Mouse (Mus musculus) monocyte, adult 5-6 weeks (primary cell): ENCODE data around the gene Polr2a. TPM values are rescaled to one million over a fixed set of nuclear protein-coding genes. Genes with fewer than 3 reads are reported as not detected.

Experiments
- ATAC-seq: fragments of 153-309, 156-312 bp; replicated peaks from 2 replicates; pipeline ENCODE4 v1.8.0; 2017; ENCODE audit warnings: mild to moderate bottlenecking; ENCODE audit not compliant: low TSS enrichment, insufficient number of reproducible peaks, severe bottlenecking, poor library complexity, low FRiP score
- total RNA-seq: library from RNA; stranded (forward); fragments of 200-1000, 200-491, 200-594 nt; gene quantifications from 3 replicates; pipeline ENCODE4 v1.2.3, GENCODE M21; 2017

Polr2a gene
- total RNA-seq, 1 experiment from 2014 or later, result 48.7 TPM

DNA sequence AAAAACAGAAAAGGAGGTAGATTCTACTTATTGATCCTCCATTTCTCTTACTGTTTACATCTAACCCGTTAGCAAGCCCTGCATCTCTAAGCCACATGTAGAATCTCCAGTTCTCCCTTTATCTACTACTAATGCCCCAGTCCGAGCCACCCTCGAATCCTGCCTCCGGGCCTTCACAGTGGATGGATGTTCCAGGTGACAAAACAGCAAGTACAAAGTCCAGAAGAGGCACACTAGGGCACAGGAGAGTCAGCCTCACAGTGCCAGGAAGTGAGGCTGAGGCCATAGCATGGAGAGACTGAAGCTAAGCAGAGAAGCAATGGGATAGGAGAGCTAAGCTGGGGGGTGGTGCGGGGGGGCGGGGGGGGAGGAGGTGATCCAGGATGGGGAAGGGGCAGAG lies 65.6 kb downstream of the Polr2a start:
- ATAC-seq, result no peak

DNA sequence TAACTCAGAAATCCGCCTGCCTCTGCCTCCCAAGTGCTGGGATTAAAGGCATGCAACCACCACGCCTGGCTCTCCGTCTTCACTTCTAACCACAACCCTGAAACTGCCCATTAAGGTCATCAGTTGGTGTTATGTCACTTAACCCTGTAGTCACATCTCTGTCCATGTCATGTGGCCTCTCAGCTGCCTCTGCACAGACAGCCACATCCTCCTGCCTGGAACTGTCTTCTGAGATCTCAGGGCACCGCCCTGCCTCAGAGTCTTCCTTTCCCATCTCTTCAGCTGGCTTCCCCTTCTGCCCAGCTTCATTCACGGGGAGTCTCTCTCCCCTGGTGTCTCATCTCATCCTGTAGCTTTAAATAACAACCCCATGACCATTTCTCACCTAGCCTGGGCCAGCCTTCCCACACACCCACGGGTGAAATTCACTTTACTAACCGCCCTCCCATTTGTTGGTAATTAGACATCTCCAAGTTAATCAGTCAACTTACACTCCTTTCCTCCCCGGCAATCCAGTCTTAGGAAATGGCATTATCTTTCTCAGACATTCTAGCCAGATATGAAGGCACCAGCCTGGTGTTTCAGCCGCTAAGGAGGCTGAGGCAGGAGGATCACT lies 66.1 kb downstream of the Polr2a start:
- ATAC-seq, result peak; percentile 92

DNA sequence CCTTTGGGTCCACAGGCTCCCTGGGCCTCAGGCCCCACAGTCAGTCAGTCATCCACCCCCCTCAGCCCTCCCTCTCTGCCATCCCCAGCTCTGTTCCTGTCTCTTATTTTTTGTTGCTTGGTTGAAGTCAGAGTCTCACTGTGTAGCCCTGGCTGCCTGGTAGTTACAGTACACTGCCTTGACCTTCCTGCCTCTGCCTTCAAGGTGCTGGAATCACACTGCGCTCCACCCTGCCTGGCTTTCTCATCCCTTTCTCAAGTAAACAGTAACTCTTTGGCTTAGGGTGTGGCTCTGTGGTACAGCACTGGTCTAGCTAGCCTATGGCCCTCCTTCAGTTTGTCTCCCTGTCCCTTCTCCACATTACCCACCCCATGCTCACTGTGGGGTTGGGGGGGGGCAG lies 68.5 kb downstream of the Polr2a start:
- ATAC-seq, result no peak

DNA sequence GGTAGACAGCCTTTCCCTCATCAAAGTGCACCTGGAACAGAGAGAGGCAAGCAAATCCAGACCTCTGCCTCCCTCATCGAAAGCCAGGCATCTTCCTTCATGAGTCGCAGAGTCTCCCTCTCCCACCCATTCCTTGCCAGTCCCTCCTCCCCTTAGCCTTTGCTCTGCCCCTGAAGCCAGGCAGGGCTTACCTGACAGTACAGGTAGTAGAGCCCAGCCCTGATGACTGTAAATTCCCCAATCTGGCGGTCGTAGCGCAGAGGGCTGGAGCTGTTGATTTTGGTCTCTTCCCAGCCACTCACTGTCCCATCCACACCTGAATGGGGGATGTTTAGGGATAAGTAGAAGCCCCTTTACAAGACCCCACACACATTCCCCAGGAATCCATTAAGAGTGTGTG lies 71.4 kb downstream of the Polr2a start:
- ATAC-seq, result no peak

DNA sequence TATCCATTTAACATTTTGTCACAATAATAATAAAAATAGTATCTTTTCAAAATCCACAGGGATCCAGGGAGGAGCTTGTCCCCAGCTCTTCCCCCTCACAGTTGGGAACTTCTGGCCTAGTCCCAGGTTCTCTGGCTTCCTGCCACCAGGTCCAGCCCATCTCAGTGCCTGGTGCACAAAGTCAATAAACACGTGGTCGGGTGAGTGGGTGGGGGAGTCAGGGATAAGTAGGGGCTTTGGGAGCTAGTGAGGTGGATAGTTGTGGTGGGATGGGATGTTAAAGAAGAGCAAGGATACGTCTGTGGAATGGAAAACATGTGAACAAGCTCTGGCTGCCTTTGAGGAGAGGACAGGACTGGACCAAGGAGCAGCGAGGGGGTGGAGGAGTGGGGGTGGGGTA lies 72.1 kb downstream of the Polr2a start:
- ATAC-seq, result no peak

DNA sequence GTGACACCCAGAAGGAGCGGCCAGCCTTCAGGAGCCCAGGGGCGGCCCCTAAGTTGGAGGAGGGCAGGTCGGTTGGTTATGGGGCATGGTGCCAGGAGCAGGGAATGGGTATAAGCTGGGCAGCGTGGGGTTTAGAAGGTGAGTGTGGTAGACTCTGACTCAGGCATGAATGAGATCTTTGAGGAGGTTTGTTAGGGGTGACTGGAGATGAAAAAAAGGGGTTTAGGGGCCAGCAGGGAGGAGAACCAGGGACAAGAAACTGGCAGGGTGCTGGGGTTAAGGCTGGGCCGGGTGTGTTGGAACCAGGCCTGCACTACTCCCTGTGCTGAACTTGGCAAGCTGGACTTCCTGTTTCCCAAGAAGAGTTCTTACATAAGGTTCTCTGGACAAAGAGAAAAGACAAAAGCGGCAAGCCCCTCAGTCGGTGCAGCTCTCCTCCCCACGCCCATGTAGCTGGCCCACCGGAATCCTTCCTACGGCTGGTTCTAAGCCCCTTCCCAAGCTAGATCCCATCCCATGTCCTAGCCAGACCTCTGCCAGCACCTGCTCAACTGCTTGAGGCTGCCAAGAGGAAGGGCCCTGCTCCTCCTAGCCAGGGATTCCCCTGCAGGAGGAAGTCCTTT lies 72.8 kb downstream of the Polr2a start, which contains the start of gene Tnfsf13:
Tnfsf13 (minus strand) TSS at position 259 of the 623 bp plus-strand sequence.
- ATAC-seq, result no peak

DNA sequence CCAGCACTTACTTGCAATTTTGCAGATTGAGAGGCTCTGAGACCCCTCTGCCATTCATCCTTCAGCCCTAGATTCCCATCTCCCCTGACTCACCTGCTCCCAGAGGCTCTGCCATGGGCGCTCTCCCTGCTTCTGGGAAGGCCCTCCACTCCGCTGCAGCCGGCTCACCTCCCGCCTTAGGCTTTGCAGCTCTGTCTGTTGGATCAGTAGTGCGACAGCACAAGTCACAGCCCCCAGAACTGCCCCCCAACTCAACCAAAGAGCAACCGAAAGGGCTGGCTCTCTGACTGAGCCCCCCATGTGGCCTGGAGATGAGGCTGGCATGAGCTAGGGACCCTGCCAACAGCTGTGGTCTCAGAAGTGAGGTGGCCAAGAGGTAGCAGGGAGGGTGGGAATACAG lies 73.5 kb downstream of the Polr2a start:
- ATAC-seq, result no peak

DNA sequence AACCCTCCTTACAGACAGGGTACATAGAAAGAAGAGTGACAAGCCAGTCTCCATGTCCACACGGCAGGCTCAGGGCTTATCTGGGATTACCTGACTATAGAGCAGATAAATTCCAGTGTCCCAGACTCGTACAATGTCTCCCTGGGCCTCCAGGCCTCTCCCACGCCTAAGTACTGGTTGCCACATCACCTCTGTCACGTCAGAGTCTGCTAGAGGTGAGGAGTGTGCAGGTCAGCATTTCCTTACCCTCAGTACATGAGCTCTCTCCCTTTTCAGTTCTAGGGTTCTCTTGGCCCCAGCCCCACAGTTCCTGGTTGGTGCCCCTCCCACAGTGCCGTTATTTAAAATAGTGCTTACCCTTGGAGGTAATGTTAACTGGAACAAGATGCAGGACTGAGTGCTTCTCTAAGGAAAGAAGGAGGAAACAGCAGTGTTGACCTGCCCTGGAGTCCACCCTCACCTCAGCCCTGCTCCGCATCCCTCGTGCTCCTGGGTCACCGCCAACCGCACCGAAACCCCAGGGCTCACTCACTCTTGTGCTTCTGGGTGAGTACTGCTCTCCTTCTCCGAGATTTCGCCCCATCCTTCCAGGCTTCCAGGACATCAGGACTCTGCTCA lies 74.2 kb downstream of the Polr2a start:
- no peak for ATAC-seq

Other genes with a start within 250 kb of the Polr2a start
- 1.4 to 6.4 TPM (median 4.7 TPM) in 3 replicates for gene Dnah2, start 209.5 kb downstream of the Polr2a start, total RNA-seq
- 0.49 to 0.96 TPM in 2 of 3 replicates, not detected in the other for gene Efnb3, start 198.4 kb downstream of the Polr2a start, total RNA-seq
- gene Wrap53, start 178.4 kb downstream of the Polr2a start, total RNA-seq, result 2.8 to 9.4 TPM (median 3.8 TPM) in 3 replicates
- 11.9 to 26.9 TPM (median 24.5 TPM) in 3 replicates for gene Trp53, start 178.3 kb downstream of the Polr2a start, total RNA-seq
- gene Atp1b2, start 152.7 kb downstream of the Polr2a start, total RNA-seq, result not detected in 3 replicates
- not detected in 3 replicates for gene Shbg, start 140.7 kb downstream of the Polr2a start, total RNA-seq
- gene Sat2, start 136.6 kb downstream of the Polr2a start, total RNA-seq, result 0.67 TPM in 1 of 3 replicates, not detected in the others
- gene Fxr2, start 125.6 kb downstream of the Polr2a start, total RNA-seq, result 64.6 to 83.5 TPM (median 67.9 TPM) in 3 replicates
- 4.1 to 8.2 TPM in 2 of 3 replicates, not detected in the other for gene Sox15, start 103.3 kb downstream of the Polr2a start, total RNA-seq
- gene Mpdu1, start 96.0 kb downstream of the Polr2a start, total RNA-seq, result 32.9 to 56.3 TPM (median 49.2 TPM) in 3 replicates
- gene Cd68, start 92.5 kb downstream of the Polr2a start, total RNA-seq, result 203 to 221 TPM (median 207 TPM) in 3 replicates
- gene Eif4a1, start 86.2 kb downstream of the Polr2a start, total RNA-seq, result 597 to 694 TPM (median 633 TPM) in 3 replicates
- 67.5 to 144 TPM (median 118 TPM) in 3 replicates for gene Senp3, start 76.6 kb downstream of the Polr2a start, total RNA-seq
- gene Tnfsf13, start 72.9 kb downstream of the Polr2a start, total RNA-seq, result 40.3 to 90.5 TPM (median 78.8 TPM) in 3 replicates
- gene Tnfsf12, start 62.8 kb downstream of the Polr2a start, total RNA-seq, result 2.5 to 23.1 TPM (median 10.7 TPM) in 3 replicates
- gene Tnfsfm13, start 62.5 kb downstream of the Polr2a start, total RNA-seq, result 23.9 to 50.5 TPM (median 24.3 TPM) in 3 replicates
- not detected in 3 replicates for gene Slc35g3, start 3.3 kb upstream of the Polr2a start, total RNA-seq
- 6.6 to 23.7 TPM (median 7.7 TPM) in 3 replicates for gene Zbtb4, start 7.3 kb upstream of the Polr2a start, total RNA-seq
- 2.3 to 5.8 TPM (median 2.7 TPM) in 3 replicates for gene Chrnb1, start 37.3 kb upstream of the Polr2a start, total RNA-seq
- gene Fgf11, start 43.2 kb upstream of the Polr2a start, total RNA-seq, result 0.64 TPM in 1 of 3 replicates, not detected in the others
- gene Tmem102, start 47.0 kb upstream of the Polr2a start, total RNA-seq, result not detected in 3 replicates
- not detected in 3 replicates for gene Gm39566, start 56.7 kb upstream of the Polr2a start, total RNA-seq
- 0.29 TPM in 1 of 3 replicates, not detected in the others for gene Spem2, start 59.8 kb upstream of the Polr2a start, total RNA-seq
- not detected in 3 replicates for gene Spem1, start 63.5 kb upstream of the Polr2a start, total RNA-seq
- 0.10 to 0.29 TPM (median 0.11 TPM) in 3 replicates for gene Nlgn2, start 79.1 kb upstream of the Polr2a start, total RNA-seq
- 35.3 to 85.7 TPM (median 75.7 TPM) in 3 replicates for gene Tmem256, start 79.9 kb upstream of the Polr2a start, total RNA-seq
- gene Plscr3, start 87.7 kb upstream of the Polr2a start, total RNA-seq, result 0.53 to 3.8 TPM (median 2.8 TPM) in 3 replicates
- gene Tnk1, start 100.1 kb upstream of the Polr2a start, total RNA-seq, result not detected in 3 replicates
- not detected in 3 replicates for gene Tmem95, start 119.4 kb upstream of the Polr2a start, total RNA-seq
- 1.6 to 9.9 TPM (median 2.5 TPM) in 3 replicates for gene Kctd11, start 122.8 kb upstream of the Polr2a start, total RNA-seq
- gene Acap1, start 136.9 kb upstream of the Polr2a start, total RNA-seq, result 83.6 to 201 TPM (median 84.0 TPM) in 3 replicates
- 0.87 TPM in 1 of 3 replicates, not detected in the others for gene 2810408A11Rik, start 142.3 kb upstream of the Polr2a start, total RNA-seq
- 16.1 to 57.8 TPM (median 24.6 TPM) in 3 replicates for gene Neurl4, start 142.4 kb upstream of the Polr2a start, total RNA-seq
- gene Gps2, start 155.3 kb upstream of the Polr2a start, total RNA-seq, result 85.4 to 110 TPM (median 101 TPM) in 3 replicates
- 255 to 299 TPM (median 276 TPM) in 3 replicates for gene Eif5a, start 163.3 kb upstream of the Polr2a start, total RNA-seq
- not detected in 3 replicates for gene Ybx2, start 177.2 kb upstream of the Polr2a start, total RNA-seq
- gene Slc2a4, start 189.6 kb upstream of the Polr2a start, total RNA-seq, result not detected in 3 replicates
- not detected in 3 replicates for gene Cldn7, start 206.1 kb upstream of the Polr2a start, total RNA-seq
- gene Ctdnep1, start 222.5 kb upstream of the Polr2a start, total RNA-seq, result 19.4 to 30.8 TPM (median 23.6 TPM) in 3 replicates
- 29.0 to 43.7 TPM (median 33.9 TPM) in 3 replicates for gene Elp5, start 223.9 kb upstream of the Polr2a start, total RNA-seq
- gene Gabarap, start 232.5 kb upstream of the Polr2a start, total RNA-seq, result 244 to 340 TPM (median 296 TPM) in 3 replicates
- 48.7 to 74.0 TPM (median 57.5 TPM) in 3 replicates for gene Phf23, start 237.1 kb upstream of the Polr2a start, total RNA-seq
- 18.6 to 27.1 TPM (median 19.1 TPM) in 3 replicates for gene Dvl2, start 242.0 kb upstream of the Polr2a start, total RNA-seq